Mouse (Mus musculus): Measurements from ENCODE around the gene Krt24. TPM values are rescaled to one million over a fixed set of nuclear protein-coding genes. Genes with fewer than 3 reads are reported as not detected.

Gene Krt24
- polyA plus RNA-seq, 1 experiment from 2014 or later = not detected

DNA sequence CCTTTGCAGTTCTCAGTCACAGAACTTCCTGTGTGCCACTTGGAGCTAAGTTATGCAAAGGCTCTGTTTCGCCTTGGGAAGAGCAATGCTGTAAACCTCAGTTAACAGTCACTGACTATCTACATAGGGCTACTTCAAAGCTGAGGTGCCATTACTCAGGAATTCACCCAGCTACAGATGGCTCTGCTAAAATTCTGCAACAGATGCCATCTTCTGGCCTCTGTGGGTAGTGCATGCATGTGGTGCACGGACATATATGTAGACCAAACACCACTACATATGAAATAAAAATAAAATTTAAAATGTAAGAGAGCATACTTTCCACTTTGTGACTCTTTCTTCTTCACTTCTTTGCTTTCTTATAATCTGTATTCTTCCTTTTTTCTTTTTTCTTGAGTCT is 22.5 kb upstream of the Krt24 start:
- Histone ChIP-seq H3K27ac (ENCODE audit: low read length) (no peak overlapping the region), H3K4me2 (ENCODE audit: low read depth, low read length) (no peak overlapping the region), H3K9me3 (replicated peaks; ENCODE audit: control insufficient read depth, low read length) (no peaks in the 10 kb centered on the region), H3K9ac (ENCODE audit: low read depth, low read length) (no peak overlapping the region), H3K4me1 (ENCODE audit: control insufficient read depth, low read depth, low read length) (no peaks in the 10 kb centered on the region), H3K36me3 (ENCODE audit: control insufficient read depth, insufficient read depth) (no peaks in the 10 kb centered on the region), H3K27me3 (ENCODE audit: control insufficient read depth, insufficient read depth, low read depth, low read length) (no peaks in the 10 kb centered on the region), H3K4me3 (ENCODE audit: low read depth, low read length) (no peak overlapping the region)
- 15% methylated on average over 2 of the region's 2 CpGs for WGBS (ENCODE audit: insufficient replicate concordance)
- ATAC-seq (ENCODE audit: low read depth) = no peak

DNA sequence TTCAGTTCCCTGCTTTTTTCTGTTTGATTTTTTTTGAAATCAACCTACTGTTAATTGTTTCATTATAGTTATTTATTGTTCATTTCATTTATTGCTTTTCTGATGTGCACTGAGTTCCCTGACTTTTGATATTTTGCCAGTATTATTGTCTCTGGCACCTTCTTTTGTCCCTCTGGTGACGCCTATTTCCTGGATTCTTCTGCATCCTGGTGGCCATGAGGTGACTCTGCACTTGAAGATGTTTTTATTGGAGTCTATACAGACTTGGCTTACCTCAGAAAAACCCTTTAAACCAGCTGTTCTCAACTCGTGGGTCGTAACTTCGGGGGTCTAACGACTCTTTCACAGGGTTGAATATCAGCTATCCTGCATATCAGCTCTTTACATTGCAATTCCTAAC is 10.0 kb upstream of the Krt24 start:
- Histone ChIP-seq H3K4me3 (ENCODE audit: low read depth, low read length) (no peak overlapping the region), H3K9ac (ENCODE audit: low read depth, low read length) (no peak overlapping the region), H3K27ac (ENCODE audit: low read length) (no peak overlapping the region), H3K4me1 (ENCODE audit: control insufficient read depth, low read depth, low read length) (no peaks in the 10 kb centered on the region), H3K4me2 (ENCODE audit: low read depth, low read length) (no peak overlapping the region), H3K9me3 (replicated peaks; ENCODE audit: control insufficient read depth, low read length) (no peaks in the 10 kb centered on the region), H3K36me3 (ENCODE audit: control insufficient read depth, insufficient read depth) (no peaks in the 10 kb centered on the region), H3K27me3 (ENCODE audit: control insufficient read depth, insufficient read depth, low read depth, low read length) (no peaks in the 10 kb centered on the region)
- ATAC-seq (ENCODE audit: low read depth) = no peak
- WGBS (ENCODE audit: insufficient replicate concordance) = 38% methylated on average over 5 of the region's 5 CpGs

DNA sequence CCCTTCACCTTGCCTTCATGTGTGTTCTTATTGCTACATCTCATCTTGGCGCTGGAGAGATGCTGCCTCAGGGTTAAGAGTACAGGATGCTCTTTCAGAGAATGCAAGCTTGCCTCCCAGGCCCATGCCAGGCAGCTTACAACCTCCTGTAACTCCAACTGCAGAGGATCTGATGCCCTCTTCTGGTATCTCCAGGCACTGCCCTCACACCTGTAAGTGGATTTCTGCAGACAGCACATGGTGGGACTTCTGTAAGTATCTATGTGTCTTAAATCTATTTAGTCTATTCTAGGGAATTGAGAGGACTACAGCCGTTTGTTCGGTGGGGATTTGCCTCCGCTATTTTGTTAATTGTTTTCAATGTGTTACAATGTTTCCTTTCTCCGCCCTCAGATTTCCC is 7.8 kb upstream of the Krt24 start:
- 53% methylated on average over 5 of the region's 5 CpGs for WGBS (ENCODE audit: insufficient replicate concordance)
- Histone ChIP-seq H3K9me3 (replicated peaks; ENCODE audit: control insufficient read depth, low read length) (no peaks in the 10 kb centered on the region), H3K36me3 (ENCODE audit: control insufficient read depth, insufficient read depth) (no peaks in the 10 kb centered on the region), H3K4me3 (ENCODE audit: low read depth, low read length) (no peak overlapping the region), H3K9ac (ENCODE audit: low read depth, low read length) (no peak overlapping the region), H3K27ac (ENCODE audit: low read length) (no peak overlapping the region), H3K27me3 (ENCODE audit: control insufficient read depth, insufficient read depth, low read depth, low read length) (no peaks in the 10 kb centered on the region), H3K4me1 (ENCODE audit: control insufficient read depth, low read depth, low read length) (no peaks in the 10 kb centered on the region), H3K4me2 (ENCODE audit: low read depth, low read length) (no peak overlapping the region)
- ATAC-seq (ENCODE audit: low read depth) = no peak

DNA sequence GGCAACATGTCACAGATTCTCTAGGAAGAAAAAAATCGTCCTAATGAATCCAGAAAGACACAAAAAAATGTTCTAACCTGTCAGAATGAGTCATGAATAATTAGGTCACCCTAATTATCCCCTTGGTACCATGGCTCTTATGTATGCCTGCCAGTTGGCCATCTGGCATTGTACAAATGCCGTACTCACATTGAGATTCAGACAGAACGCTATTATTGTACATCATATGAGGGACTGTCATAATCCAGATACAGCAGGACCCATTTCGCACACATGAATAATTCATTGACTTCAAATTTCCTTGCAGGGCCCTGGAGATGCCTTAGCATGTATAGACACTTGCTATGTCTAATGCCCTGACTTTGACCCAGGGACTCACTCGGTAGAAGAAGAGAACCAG is 1.1 kb downstream of the Krt24 start:
- H3K36me3 ChIP-seq (ENCODE audit: control insufficient read depth, insufficient read depth) = no peaks in the 10 kb centered on the region
- no peak overlapping the region for H3K4me3 ChIP-seq (ENCODE audit: low read depth, low read length)
- WGBS (ENCODE audit: insufficient replicate concordance) = 65% methylated on average over 5 of the region's 5 CpGs
- no peak for ATAC-seq (ENCODE audit: low read depth)
- H3K27ac ChIP-seq (ENCODE audit: low read length) = no peak overlapping the region
- no peaks in the 10 kb centered on the region for H3K4me1 ChIP-seq (ENCODE audit: control insufficient read depth, low read depth, low read length)
- H3K4me2 ChIP-seq (ENCODE audit: low read depth, low read length) = no peak overlapping the region
- no peak overlapping the region for H3K9ac ChIP-seq (ENCODE audit: low read depth, low read length)
- no peaks in the 10 kb centered on the region; the same call in 1 of the 2 replicates for H3K27me3 ChIP-seq (ENCODE audit: control insufficient read depth, insufficient read depth, low read depth, low read length)
- no peaks in the 10 kb centered on the region for H3K9me3 ChIP-seq (replicated peaks; ENCODE audit: control insufficient read depth, low read length)

DNA sequence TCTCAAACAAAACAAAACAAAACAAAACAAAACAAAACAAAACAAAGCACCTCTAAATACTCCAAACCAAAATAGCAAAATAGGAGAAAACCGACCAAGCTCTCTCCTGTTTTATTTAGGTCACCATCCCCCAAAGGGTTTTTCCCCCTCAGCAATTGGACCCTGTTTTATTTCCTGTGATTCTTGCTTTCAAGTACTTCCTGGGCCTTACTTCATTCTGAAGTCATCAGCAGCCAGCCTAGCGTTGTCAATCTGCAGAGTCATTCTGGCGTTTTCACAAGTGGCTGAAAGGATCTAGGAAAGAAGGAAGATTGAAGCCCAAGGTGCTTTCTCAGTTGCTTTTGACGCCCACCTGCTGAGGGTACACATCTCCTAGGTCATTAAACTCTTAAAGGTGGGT is 1.7 kb downstream of the Krt24 start:
- Histone ChIP-seq H3K27me3 (ENCODE audit: control insufficient read depth, insufficient read depth, low read depth, low read length) (no peaks in the 10 kb centered on the region; the same call in 1 of the 2 replicates), H3K4me2 (ENCODE audit: low read depth, low read length) (no peak overlapping the region), H3K36me3 (ENCODE audit: control insufficient read depth, insufficient read depth) (no peaks in the 10 kb centered on the region), H3K27ac (ENCODE audit: low read length) (no peak overlapping the region), H3K9me3 (replicated peaks; ENCODE audit: control insufficient read depth, low read length) (no peaks in the 10 kb centered on the region), H3K4me3 (ENCODE audit: low read depth, low read length) (no peak overlapping the region), H3K9ac (ENCODE audit: low read depth, low read length) (no peak overlapping the region), H3K4me1 (ENCODE audit: control insufficient read depth, low read depth, low read length) (no peaks in the 10 kb centered on the region)
- WGBS (ENCODE audit: insufficient replicate concordance) = 30% methylated on average over 4 of the region's 4 CpGs
- ATAC-seq (ENCODE audit: low read depth) = no peak

DNA sequence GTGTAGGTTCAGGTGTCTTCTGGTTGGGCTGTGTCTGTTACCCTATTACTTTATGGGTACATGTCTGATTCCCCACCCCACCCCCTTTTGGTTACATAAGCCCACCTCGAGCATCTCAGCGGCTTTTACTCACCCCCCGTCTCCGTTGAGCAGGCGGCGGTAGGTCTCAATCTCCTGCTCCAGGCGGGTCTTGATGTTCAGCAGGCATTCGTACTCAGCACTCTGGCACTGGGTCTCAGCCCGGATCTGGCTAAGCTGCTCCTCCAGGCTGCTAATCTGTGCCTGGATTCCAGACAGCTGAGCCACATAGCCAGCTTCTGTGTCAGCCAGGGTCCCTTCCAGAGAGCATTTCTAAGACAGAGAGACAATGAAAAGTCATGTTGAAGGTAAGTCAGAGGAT is 3.9 kb downstream of the Krt24 start:
- H3K4me3 ChIP-seq (ENCODE audit: low read depth, low read length) = no peak overlapping the region
- no peaks in the 10 kb centered on the region for H3K4me1 ChIP-seq (ENCODE audit: control insufficient read depth, low read depth, low read length)
- H3K9me3 ChIP-seq (replicated peaks; ENCODE audit: control insufficient read depth, low read length) = no peaks in the 10 kb centered on the region
- no peak overlapping the region for H3K27ac ChIP-seq (ENCODE audit: low read length)
- ATAC-seq (ENCODE audit: low read depth) = no peak
- H3K36me3 ChIP-seq (ENCODE audit: control insufficient read depth, insufficient read depth) = no peaks in the 10 kb centered on the region
- WGBS (ENCODE audit: insufficient replicate concordance) = 75% methylated on average over 9 of the region's 9 CpGs
- H3K4me2 ChIP-seq (ENCODE audit: low read depth, low read length) = no peak overlapping the region
- H3K9ac ChIP-seq (ENCODE audit: low read depth, low read length) = no peak overlapping the region
- no peaks in the 10 kb centered on the region; the same call in 1 of the 2 replicates for H3K27me3 ChIP-seq (ENCODE audit: control insufficient read depth, insufficient read depth, low read depth, low read length)

DNA sequence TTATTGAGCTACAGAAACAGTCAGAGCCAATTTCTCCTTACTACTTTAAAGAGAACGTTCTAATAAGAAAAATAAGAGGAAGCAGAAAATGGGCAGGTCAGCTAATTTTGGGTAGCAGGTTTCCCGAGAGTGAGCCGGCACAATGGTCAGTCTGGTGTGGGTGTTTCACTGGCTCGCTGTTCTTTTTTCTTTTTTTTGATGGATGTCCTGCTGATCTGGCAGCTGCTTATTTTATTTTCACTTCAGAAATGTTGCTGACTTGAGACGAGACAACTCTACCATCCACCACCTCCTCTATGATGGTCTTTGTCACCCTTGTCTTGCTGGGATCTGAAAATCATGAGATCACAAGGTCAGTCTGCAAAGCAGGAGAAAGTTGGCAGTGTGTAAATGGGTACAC is 5.1 kb downstream of the Krt24 start:
- no peaks in the 10 kb centered on the region for H3K9me3 ChIP-seq (replicated peaks; ENCODE audit: control insufficient read depth, low read length)
- WGBS (ENCODE audit: insufficient replicate concordance) = 39% methylated on average over 5 of the region's 5 CpGs
- H3K27ac ChIP-seq (ENCODE audit: low read length) = no peak overlapping the region
- no peaks in the 10 kb centered on the region; the same call in 1 of the 2 replicates for H3K27me3 ChIP-seq (ENCODE audit: control insufficient read depth, insufficient read depth, low read depth, low read length)
- no peaks in the 10 kb centered on the region for H3K36me3 ChIP-seq (ENCODE audit: control insufficient read depth, insufficient read depth)
- no peak overlapping the region for H3K4me3 ChIP-seq (ENCODE audit: low read depth, low read length)
- no peak overlapping the region for H3K4me2 ChIP-seq (ENCODE audit: low read depth, low read length)
- H3K9ac ChIP-seq (ENCODE audit: low read depth, low read length) = no peak overlapping the region
- H3K4me1 ChIP-seq (ENCODE audit: control insufficient read depth, low read depth, low read length) = no peaks in the 10 kb centered on the region
- no peak for ATAC-seq (ENCODE audit: low read depth)

DNA sequence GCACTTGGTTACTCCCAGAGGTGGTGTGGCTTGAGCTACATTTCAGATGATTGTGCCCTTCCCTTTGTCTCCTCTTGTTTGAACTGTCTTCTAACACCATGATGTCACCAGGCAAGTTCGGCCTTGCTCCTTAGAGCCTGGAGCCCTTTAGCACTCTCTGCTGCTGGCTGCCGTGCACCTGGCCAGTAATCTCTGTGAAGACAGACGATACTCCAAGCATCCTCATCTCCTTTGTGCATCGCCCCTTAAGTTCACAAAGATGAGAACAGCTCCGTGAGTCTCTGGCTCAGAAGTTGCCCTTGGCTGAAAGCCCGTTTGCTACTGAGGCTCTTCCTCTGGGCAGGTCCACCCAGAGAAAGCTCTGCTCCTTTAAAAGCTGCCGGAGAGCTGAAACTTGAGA is 8.3 kb downstream of the Krt24 start:
- Histone ChIP-seq H3K9ac (ENCODE audit: low read depth, low read length) (no peak overlapping the region), H3K27me3 (ENCODE audit: control insufficient read depth, insufficient read depth, low read depth, low read length) (no peaks in the 10 kb centered on the region), H3K27ac (ENCODE audit: low read length) (no peak overlapping the region), H3K4me1 (ENCODE audit: control insufficient read depth, low read depth, low read length) (no peaks in the 10 kb centered on the region), H3K36me3 (ENCODE audit: control insufficient read depth, insufficient read depth) (no peaks in the 10 kb centered on the region), H3K4me3 (ENCODE audit: low read depth, low read length) (no peak overlapping the region), H3K9me3 (replicated peaks; ENCODE audit: control insufficient read depth, low read length) (no peaks in the 10 kb centered on the region), H3K4me2 (ENCODE audit: low read depth, low read length) (no peak overlapping the region)
- WGBS (ENCODE audit: insufficient replicate concordance) = 45% methylated on average over 7 of the region's 7 CpGs
- no peak for ATAC-seq (ENCODE audit: low read depth)

DNA sequence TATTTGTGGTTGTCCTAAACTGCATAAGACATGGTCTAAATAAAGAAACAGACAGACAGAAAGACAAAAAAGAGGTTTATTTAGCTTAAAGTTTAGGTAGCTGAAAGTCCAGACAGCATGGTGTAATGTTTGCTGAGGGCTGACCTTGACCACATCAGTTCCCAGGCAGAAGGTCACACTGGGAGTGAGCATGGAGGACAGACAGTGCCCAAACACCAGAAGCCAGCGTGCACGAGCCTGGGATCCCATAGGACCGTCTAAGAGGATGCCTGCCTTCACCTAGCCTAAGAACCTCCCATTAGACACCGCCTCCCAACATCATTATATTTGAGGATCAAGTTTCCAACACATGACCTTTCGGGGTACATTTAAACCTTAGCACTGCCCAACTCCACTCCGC is 9.4 kb downstream of the Krt24 start:
- Histone ChIP-seq H3K36me3 (ENCODE audit: control insufficient read depth, insufficient read depth) (no peaks in the 10 kb centered on the region), H3K27me3 (ENCODE audit: control insufficient read depth, insufficient read depth, low read depth, low read length) (no peaks in the 10 kb centered on the region), H3K9ac (ENCODE audit: low read depth, low read length) (no peak overlapping the region), H3K4me2 (ENCODE audit: low read depth, low read length) (no peak overlapping the region), H3K4me1 (ENCODE audit: control insufficient read depth, low read depth, low read length) (no peaks in the 10 kb centered on the region), H3K9me3 (replicated peaks; ENCODE audit: control insufficient read depth, low read length) (no peaks in the 10 kb centered on the region), H3K27ac (ENCODE audit: low read length) (no peak overlapping the region), H3K4me3 (ENCODE audit: low read depth, low read length) (no peak overlapping the region)
- 46% methylated on average over 6 of the region's 6 CpGs for WGBS (ENCODE audit: insufficient replicate concordance)
- ATAC-seq (ENCODE audit: low read depth) = peak; percentile 84

DNA sequence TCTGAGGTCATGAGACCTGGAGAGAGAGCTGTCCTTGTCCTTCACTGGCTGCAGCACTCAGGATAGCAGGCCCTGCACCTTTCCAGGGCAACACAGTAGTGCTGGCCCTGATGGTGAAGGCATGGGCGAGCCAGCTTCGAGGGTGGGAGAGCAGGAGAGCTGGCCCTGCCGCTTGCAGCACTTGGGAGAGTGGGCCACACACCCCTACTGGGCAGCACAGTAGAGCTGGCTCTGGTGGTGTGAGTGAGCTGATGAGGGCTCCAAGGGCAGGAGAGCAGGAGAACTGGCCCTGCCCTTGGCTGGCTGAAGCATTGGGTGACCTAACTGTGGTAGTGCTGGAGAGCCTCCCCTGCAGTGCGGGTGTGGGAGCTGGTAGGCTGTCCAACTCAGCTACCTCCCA is 12.3 kb downstream of the Krt24 start:
- no peak for ATAC-seq (ENCODE audit: low read depth)
- no peak overlapping the region for H3K27ac ChIP-seq (ENCODE audit: low read length)

More for the DNA sequence above, 12.3 kb downstream of the Krt24 start:
- no peak overlapping the region for H3K9ac ChIP-seq (ENCODE audit: low read depth, low read length)
- no peak overlapping the region for H3K4me3 ChIP-seq (ENCODE audit: low read depth, low read length)
- no peaks in the 10 kb centered on the region for H3K9me3 ChIP-seq (replicated peaks; ENCODE audit: control insufficient read depth, low read length)
- H3K27me3 ChIP-seq (ENCODE audit: control insufficient read depth, insufficient read depth, low read depth, low read length) = no peaks in the 10 kb centered on the region
- no peaks in the 10 kb centered on the region for H3K4me1 ChIP-seq (ENCODE audit: control insufficient read depth, low read depth, low read length)
- no peaks in the 10 kb centered on the region for H3K36me3 ChIP-seq (ENCODE audit: control insufficient read depth, insufficient read depth)
- WGBS (ENCODE audit: insufficient replicate concordance) = 64% methylated on average over 4 of the region's 4 CpGs
- H3K4me2 ChIP-seq (ENCODE audit: low read depth, low read length) = no peak overlapping the region

Data from liver, embryonic 16.5 days (tissue).